Mouse (Mus musculus) Patski (cell line): ENCODE results near the gene Rps11. TPM values are rescaled to one million over a fixed set of nuclear protein-coding genes. Genes with fewer than 3 reads are reported as not detected.

Experiments used
- ATAC-seq: fragments of 100-300 bp; one replicate; pipeline ENCODE4 v1.8.0; 2021
- CTCF ChIA-PET: fragments of 350-600 bp; sonication (Branson Sonifier 250); formaldehyde crosslinking; loops from one replicate; lab custom pipeline; 2022; ENCODE audit warnings: inconsistent platforms; lab: Charles Lee
- POLR2A ChIA-PET: fragments of 350-600 bp; sonication (Branson Sonifier 250); formaldehyde crosslinking; loops from one replicate; lab custom pipeline; 2022; ENCODE audit warnings: antibody characterized with exemption, inconsistent platforms; lab: Charles Lee
- DNase-seq: peaks from one replicate; pipeline ENCODE4 v3.0.0-alpha.2; 2011; ENCODE audit warnings: low read depth, low spot score
- H3K27me3 ChIP-seq: fragments of 371-371 bp; one replicate; pipeline ENCODE4 v1.5.1; 2021
- CTCF ChIP-seq: fragments of 100-300 bp; IDR thresholded peaks from one replicate; pipeline ENCODE4 v1.5.1; 2021
- in situ Hi-C: fragments of 300-500 bp; cut with MboI; formaldehyde crosslinking; loops from 3 replicates; pipeline ENCODE4 v1.11.1; 2018; ENCODE audit warnings: low pct_unique_long_range_greater_than_20kb, mixed read lengths
- polyA plus RNA-seq: library from polyadenylated mRNA; unstranded; gene quantifications from one replicate; pipeline ENCODE4 v1.2.3, GENCODE M21; 2021

The Rps11 gene
- polyA plus RNA-seq, 1 experiment from 2014 or later = 920 TPM

DNA sequence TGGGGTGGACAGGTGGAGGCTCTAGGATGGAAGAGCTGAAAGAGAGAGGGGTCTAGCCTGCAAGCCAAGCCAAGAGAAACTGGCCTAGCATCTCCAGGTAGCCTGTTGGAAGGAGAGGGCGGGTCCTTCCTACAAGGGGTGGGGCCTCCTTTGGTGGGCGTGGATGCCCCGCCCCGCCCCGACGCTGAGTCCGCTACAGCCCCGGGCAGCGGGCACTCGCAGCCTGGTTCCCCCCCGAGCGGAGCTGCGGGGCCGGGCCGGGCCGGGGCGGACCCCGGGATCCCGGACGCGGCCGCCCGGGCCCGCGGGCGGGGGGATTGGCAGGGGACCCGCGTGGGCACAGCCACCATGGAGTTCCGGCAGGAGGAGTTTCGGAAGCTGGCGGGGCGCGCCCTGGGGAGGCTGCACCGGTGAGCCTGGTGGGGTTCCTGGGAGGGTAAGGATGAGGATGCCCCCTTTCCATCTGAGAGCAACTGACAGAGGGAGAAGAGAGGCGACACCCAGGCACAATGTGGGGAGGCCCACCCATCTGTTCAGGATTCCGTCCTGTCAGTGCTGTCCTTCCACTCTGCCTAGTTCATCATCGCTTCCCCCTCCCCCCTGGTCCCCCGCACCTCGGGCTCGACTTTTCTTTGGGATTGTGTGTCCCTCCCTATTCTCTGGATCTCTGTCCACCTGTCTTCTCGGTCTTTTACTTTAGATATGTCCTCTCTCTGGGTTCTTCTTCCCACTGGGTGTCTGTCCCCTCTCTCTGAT lies 39.7 kb upstream of the Rps11 start, which contains the start of gene Slc17a7:
Gene Slc17a7 (plus strand): TSS at position 215 of the 756 bp plus-strand sequence.
- H3K27me3 ChIP-seq = peaks cover 41% of the 10 kb centered on the region
- POLR2A ChIA-PET = no interaction called here
- no peak for TF ChIP-seq CTCF
- in situ Hi-C loops = loop anchor here (10.0 kb wide), 1 partner anchor 191 kb away; no protein-coding TSS in a partner anchor
- CTCF ChIA-PET = interaction anchor here (1.0 to 2.7 kb wide), 6 partner anchors 9 to 136 kb away, joined by 3 to 8 read pairs (median 4); partner anchors contain the start of genes Aldh16a1 and Pih1d1
- no peak for ATAC-seq
- no peak for DNase-seq

DNA sequence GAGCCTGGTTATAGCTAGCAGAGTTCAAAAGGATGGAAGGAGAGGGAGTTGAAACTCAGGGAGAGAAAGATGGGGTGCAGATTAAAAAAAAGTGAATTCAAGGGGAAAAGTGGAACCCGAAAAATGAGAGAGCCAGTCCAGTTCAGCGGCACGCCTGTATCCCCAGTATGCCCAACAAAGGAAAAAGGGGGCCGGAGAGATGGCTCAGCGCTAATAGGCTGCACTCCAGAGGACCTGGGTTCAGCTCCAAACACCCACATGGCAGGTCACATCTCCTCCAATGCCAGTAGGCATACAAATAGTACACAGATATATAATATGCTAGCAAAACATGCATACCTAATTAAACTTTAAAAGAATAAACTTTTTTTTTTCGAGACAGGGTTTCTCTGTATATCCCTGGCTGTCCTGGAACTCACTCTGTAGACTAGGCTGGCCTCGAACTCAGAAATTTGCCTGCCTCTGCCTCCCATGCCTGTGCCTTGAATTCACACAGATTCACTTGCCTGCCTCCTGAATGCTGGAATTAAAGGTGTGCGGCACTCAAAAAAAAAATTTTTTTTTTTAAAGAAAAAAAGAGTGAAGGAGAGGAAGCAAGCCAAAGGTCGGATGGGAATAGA lies 38.9 kb upstream of the Rps11 start:
- in situ Hi-C loops = loop anchor here (10.0 kb wide), 1 partner anchor 192 kb away; no protein-coding TSS in a partner anchor
- DNase-seq (no peak), ATAC-seq (no peak)
- ChIA-PET POLR2A (interaction anchor here (1.2 kb wide), 1 partner anchor 11 kb away, joined by 3 read pairs; no protein-coding TSS in a partner anchor), CTCF (interaction anchor here (1.1 to 2.7 kb wide), 8 partner anchors 8 to 137 kb away, joined by 3 to 30 read pairs (median 6); partner anchors contain the start of genes Aldh16a1 and Pih1d1)
- peaks cover 33% of the 10 kb centered on the region for H3K27me3 ChIP-seq
- no peak for TF ChIP-seq CTCF

- no peak for TF ChIP-seq CTCF
- ChIA-PET POLR2A (interaction anchor here (1.2 kb wide), 1 partner anchor 12 kb away, joined by 3 read pairs; no protein-coding TSS in a partner anchor), CTCF (interaction anchor here (0.8 to 2.7 kb wide), 13 partner anchors 8 to 137 kb away, joined by 3 to 30 read pairs (median 5); partner anchors contain the start of genes Aldh16a1, Ccdc155 and Pih1d1)
- in situ Hi-C loops = loop anchor here (10.0 kb wide), 1 partner anchor 192 kb away; no protein-coding TSS in a partner anchor
- H3K27me3 ChIP-seq = peaks cover 29% of the 10 kb centered on the region
- ATAC-seq = no peak
- DNase-seq = no peak
Observed at GRCm38 (mm10) chr7:45162551-45162950, 38.3 kb upstream of the Rps11 start.

GRCm38 (mm10) chr7:45161612-45162473 lies 37.6 kb upstream of the Rps11 start:
- ChIA-PET POLR2A (interaction anchor here (1.2 kb wide), 1 partner anchor 13 kb away, joined by 3 read pairs; no protein-coding TSS in a partner anchor), CTCF (interaction anchor here (0.7 to 2.7 kb wide), 13 partner anchors 7 to 138 kb away, joined by 3 to 30 read pairs (median 5); partner anchors contain the start of genes Aldh16a1, Ccdc155 and Pih1d1)
- ATAC-seq = peak; percentile 75
- H3K27me3 ChIP-seq = peaks cover 25% of the 10 kb centered on the region
- DNase-seq = peak; percentile 55
- TF ChIP-seq CTCF = no peak
- in situ Hi-C loops = loop anchor here (10.0 kb wide), 1 partner anchor 193 kb away; no protein-coding TSS in a partner anchor

DNA sequence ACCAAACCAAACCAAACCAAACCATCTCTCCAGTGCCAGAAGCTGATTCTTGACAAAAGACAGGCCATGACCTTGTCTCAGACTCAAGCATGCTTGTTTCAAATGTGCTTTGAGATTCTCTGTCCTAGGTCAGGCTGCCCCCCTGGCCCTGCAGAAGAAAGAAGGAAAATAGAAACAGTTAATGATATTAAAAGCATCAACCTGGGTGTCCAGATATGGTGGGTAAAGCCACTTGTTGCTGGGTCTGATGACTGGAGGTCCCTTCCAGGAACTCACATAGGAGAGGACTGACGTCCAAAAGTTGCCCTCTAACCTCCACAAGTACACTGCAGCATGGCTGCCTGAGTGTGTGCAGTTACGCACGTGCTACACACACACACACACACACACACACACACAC lies 36.6 kb upstream of the Rps11 start:
- ATAC-seq (no peak), DNase-seq (no peak)
- ChIA-PET CTCF (interaction anchor here (1.3 to 2.7 kb wide), 3 partner anchors 21 to 38 kb away, joined by 3 to 30 read pairs (median 8); no protein-coding TSS in a partner anchor), POLR2A (no interaction called here)
- in situ Hi-C loops = loop anchor here (10.0 kb wide), 1 partner anchor 194 kb away; no protein-coding TSS in a partner anchor
- no peak for TF ChIP-seq CTCF
- peaks cover 19% of the 10 kb centered on the region for H3K27me3 ChIP-seq

DNA sequence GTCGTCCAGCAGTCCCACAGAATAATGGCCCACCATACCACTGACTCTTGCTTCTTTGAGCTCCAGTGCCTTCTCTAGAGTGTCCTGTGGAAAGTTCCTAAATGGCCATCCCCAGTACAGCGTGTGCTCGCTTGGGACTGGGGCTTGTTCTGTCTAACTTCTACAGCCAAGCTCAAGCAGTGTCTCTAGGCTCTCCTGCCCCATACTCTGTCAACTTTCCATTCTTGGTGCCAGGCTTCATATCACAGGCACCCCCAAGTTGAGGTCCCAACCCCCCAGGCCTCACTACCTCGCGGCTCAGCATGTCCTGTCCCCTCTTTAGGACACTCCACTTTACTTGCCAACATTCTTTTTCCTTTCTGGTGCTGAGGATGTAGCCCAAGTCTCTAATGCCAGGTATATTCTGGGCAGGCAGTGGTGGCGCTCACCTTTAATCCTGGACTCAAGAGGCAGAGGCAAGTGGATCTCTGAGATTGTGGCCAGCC lies 36.1 kb upstream of the Rps11 start:
- H3K27me3 ChIP-seq = peaks cover 16% of the 10 kb centered on the region
- POLR2A ChIA-PET = no interaction called here
- CTCF ChIA-PET = interaction anchor here (1.0 to 2.7 kb wide), 2 partner anchors 38 kb away, joined by 4 to 30 read pairs; no protein-coding TSS in a partner anchor
- in situ Hi-C loops = loop anchor here (10.0 kb wide), 1 partner anchor 194 kb away; no protein-coding TSS in a partner anchor
- no peak for ATAC-seq
- DNase-seq = no peak
- no peak for TF ChIP-seq CTCF

- POLR2A ChIA-PET = no interaction called here
- CTCF ChIA-PET = no interaction called here
- DNase-seq = no peak
- TF ChIP-seq CTCF = no peak
- H3K27me3 ChIP-seq = peaks cover 6% of the 10 kb centered on the region
- no peak for ATAC-seq
- in situ Hi-C loops = no loop called here
Observed at GRCm38 (mm10) chr7:45158991-45159390, 34.8 kb upstream of the Rps11 start.

DNA sequence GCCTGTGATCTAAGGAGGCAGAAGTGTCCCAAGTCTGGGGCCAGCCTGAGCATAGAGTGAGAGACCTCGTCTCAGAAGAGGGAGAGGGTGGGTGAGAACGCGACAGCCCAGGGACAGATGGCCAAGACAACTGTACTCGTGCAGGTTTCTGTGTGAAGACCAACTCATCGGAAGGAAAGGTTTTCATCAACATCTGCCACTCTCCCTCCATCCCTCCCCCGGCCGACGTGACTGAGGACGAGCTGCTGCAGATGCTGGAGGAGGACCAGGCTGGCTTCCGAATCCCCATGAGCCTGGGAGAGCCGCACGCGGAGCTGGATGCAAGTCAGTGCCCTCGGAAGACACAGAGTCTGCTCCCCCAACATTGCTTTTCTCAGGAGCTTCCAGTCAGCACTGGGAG lies 33.2 kb upstream of the Rps11 start:
- in situ Hi-C loops = no loop called here
- no peak for ATAC-seq
- DNase-seq = no peak
- no peaks in the 10 kb centered on the region for H3K27me3 ChIP-seq
- ChIA-PET POLR2A (no interaction called here), CTCF (interaction anchor here (1.3 kb wide), 1 partner anchor 41 kb away, joined by 4 read pairs; no protein-coding TSS in a partner anchor)
- no peak for TF ChIP-seq CTCF

- TF ChIP-seq CTCF = no peak
- ChIA-PET CTCF (no interaction called here), POLR2A (no interaction called here)
- DNase-seq (no peak), ATAC-seq (no peak)
- in situ Hi-C loops = no loop called here
- no peaks in the 10 kb centered on the region for H3K27me3 ChIP-seq
Observed at GRCm38 (mm10) chr7:45156206-45156605, 32.0 kb upstream of the Rps11 start.
